9 mouse cellular contexts compared by ENCODE assay signal in genomic region chr17:28345882-28346281, GRCm38 (mm10). TPM values are rescaled to one million over a fixed set of nuclear protein-coding genes. Genes with fewer than 3 reads are reported as not detected.
DNase-seq lines count a peak whose midpoint lies in the region; ATAC-seq lines count a peak whose summit lies in the region.
"Had no signal": no experiment of that assay in that cellular context is flagged by ENCODE, and none has a peak within 500 bp of the region (broad histone marks: within the 10 kb centered on the region; RNA-seq: fewer than 3 reads in every experiment).

No protein-coding gene starts in this region.

- no peak for ATAC-seq in embryonic facial prominence, embryonic 11.5 days (replicated peaks; ENCODE audit: insufficient number of reproducible peaks, low FRiP score, low TSS enrichment, low read depth)
- ATAC-seq in heart, embryonic 15.5 days (replicated peaks; ENCODE audit: insufficient number of reproducible peaks, insufficient read depth, low FRiP score, low read depth) = no peak
- no peak for ATAC-seq in liver, embryonic 13.5 days (ENCODE audit: low read depth)
- ATAC-seq: Patski had no signal

- no peaks in the 10 kb centered on the region for H3K9me3 ChIP-seq in embryonic facial prominence, embryonic 11.5 days (replicated peaks; ENCODE audit: control insufficient read depth, low read length)
- no peaks in the 10 kb centered on the region for H3K9me3 ChIP-seq in heart, embryonic 15.5 days (replicated peaks)
- no peaks in the 10 kb centered on the region for H3K9me3 ChIP-seq in liver, embryonic 13.5 days (replicated peaks)

- H3K4me2 ChIP-seq in embryonic facial prominence, embryonic 11.5 days (ENCODE audit: low read depth, low read length) = peak overlapping the region; percentile 43
- peak overlapping the region; percentile 53 for H3K4me2 ChIP-seq in heart, embryonic 15.5 days
- 0 out of 2 replicates have a peak overlapping the region, but pooled peaks have one; percentile 0 for H3K4me2 ChIP-seq in liver, embryonic 13.5 days

- 5% methylated on average over 8 of the region's 10 CpGs for WGBS in embryonic facial prominence, embryonic 11.5 days
- 14% methylated on average over 10 of the region's 10 CpGs for WGBS in heart, embryonic 15.5 days
- WGBS in liver, embryonic 13.5 days (ENCODE audit: insufficient replicate concordance) = 15% methylated on average over 10 of the region's 10 CpGs

- intact Hi-C loops in gastrocnemius, postnatal 36 days (cut with DNase I) = no loop called here

- no peak overlapping the region for H3K4me3 ChIP-seq in embryonic facial prominence, embryonic 11.5 days (ENCODE audit: low read depth, low read length)
- H3K4me3 ChIP-seq in heart, embryonic 15.5 days = peak overlapping the region; percentile 22
- H3K4me3 ChIP-seq in liver, embryonic 13.5 days (replicated peaks) = no peak overlapping the region

- peak; percentile 86 for DNase-seq in kidney, postnatal 10 days
- no peak for DNase-seq in kidney, adult 18-20 months
- DNase-seq in embryonic facial prominence, embryonic 11.5 days (ENCODE audit: low spot score) = peak; percentile 70
- no peak for DNase-seq in liver, embryonic 13.5 days
- DNase-seq in frontal cortex, postnatal 10 days (ENCODE audit: low spot score in 2 of 2) = no peak
- no peak for DNase-seq in layer of hippocampus, adult 18-20 months (ENCODE audit: low spot score in 2 of 2)
- no peak for DNase-seq in gastrocnemius, postnatal 36 days

- peak overlapping the region; percentile 25; the same call in 1 of the 2 replicates for H3K9ac ChIP-seq in embryonic facial prominence, embryonic 11.5 days (replicated peaks; ENCODE audit: low read length)
- H3K9ac ChIP-seq in heart, embryonic 15.5 days = peak overlapping the region; percentile 43
- no peak overlapping the region for H3K9ac ChIP-seq in liver, embryonic 13.5 days

- no peaks in the 10 kb centered on the region for H3K27me3 ChIP-seq in embryonic facial prominence, embryonic 11.5 days (ENCODE audit: control insufficient read depth, insufficient read depth, low read length)
- no peaks in the 10 kb centered on the region for H3K27me3 ChIP-seq in heart, embryonic 15.5 days
- peaks cover 73% of the 10 kb centered on the region for H3K27me3 ChIP-seq in liver, embryonic 13.5 days
- H3K27me3 ChIP-seq: Patski had no signal

- H3K4me1 ChIP-seq in embryonic facial prominence, embryonic 11.5 days (ENCODE audit: control insufficient read depth, insufficient read depth, low read length) = peaks cover 30% of the 10 kb centered on the region
- H3K4me1 ChIP-seq in heart, embryonic 15.5 days (replicated peaks) = peaks cover 71% of the 10 kb centered on the region
- H3K4me1 ChIP-seq in liver, embryonic 13.5 days (replicated peaks) = peaks cover 73% of the 10 kb centered on the region

- H3K27ac ChIP-seq in embryonic facial prominence, embryonic 11.5 days (replicated peaks; ENCODE audit: low read depth, low read length) = peak overlapping the region; percentile 70
- peak overlapping the region; percentile 80 for H3K27ac ChIP-seq in heart, embryonic 15.5 days
- no peak overlapping the region for H3K27ac ChIP-seq in liver, embryonic 13.5 days

- H3K36me3 ChIP-seq in embryonic facial prominence, embryonic 11.5 days (replicated peaks; ENCODE audit: control insufficient read depth, insufficient read depth, low read depth, low read length) = no peaks in the 10 kb centered on the region
- no peaks in the 10 kb centered on the region for H3K36me3 ChIP-seq in heart, embryonic 15.5 days
- H3K36me3 ChIP-seq in liver, embryonic 13.5 days = no peaks in the 10 kb centered on the region

RNA-seq across cellular contexts. Expression of gene Tead3, which starts 4.7 kb away (rescaled TPM):
- 8.6 and 9.0 TPM in 2 replicates for polyA plus RNA-seq in embryonic facial prominence, embryonic 11.5 days (2014; fragmentation: Nextera tagmentation; extraction: Ambion mirVana)
- polyA plus RNA-seq in heart, embryonic 15.5 days (2015; fragmentation: Nextera tagmentation; extraction: Ambion mirVana) = 5.3 and 6.6 TPM in 2 replicates
- 0.76 and 0.96 TPM in 2 replicates for polyA plus RNA-seq in liver, embryonic 13.5 days (2015; fragmentation: Nextera tagmentation; extraction: Ambion mirVana)
- 1 to 10 TPM; 2.0 to 2.4 TPM for total RNA-seq in layer of hippocampus, adult 18-20 months (2021)
- total RNA-seq in gastrocnemius, postnatal 36 days (2021) = 1 to 10 TPM; 5.7 to 8.1 TPM

RNA-seq across cellular contexts. Expression of gene Rpl10a, which starts 17.6 kb away (rescaled TPM):
- 562 and 613 TPM in 2 replicates for polyA plus RNA-seq in embryonic facial prominence, embryonic 11.5 days (2014; fragmentation: Nextera tagmentation; extraction: Ambion mirVana)
- polyA plus RNA-seq in heart, embryonic 15.5 days (2015; fragmentation: Nextera tagmentation; extraction: Ambion mirVana) = 305 and 312 TPM in 2 replicates
- polyA plus RNA-seq in liver, embryonic 13.5 days (2015; fragmentation: Nextera tagmentation; extraction: Ambion mirVana) = 372 and 464 TPM in 2 replicates
- total RNA-seq in layer of hippocampus, adult 18-20 months (2021) = 100 to 1,000 TPM; 356 to 365 TPM
- total RNA-seq in gastrocnemius, postnatal 36 days (2021) = 100 to 1,000 TPM; 327 to 414 TPM

RNA-seq across cellular contexts. Expression of gene Tulp1, which starts 19.1 kb away (rescaled TPM):
- polyA plus RNA-seq in embryonic facial prominence, embryonic 11.5 days (2014; fragmentation: Nextera tagmentation; extraction: Ambion mirVana) = 3.4 and 3.6 TPM in 2 replicates
- polyA plus RNA-seq in heart, embryonic 15.5 days (2015; fragmentation: Nextera tagmentation; extraction: Ambion mirVana) = 2.6 and 4.3 TPM in 2 replicates
- 0.52 and 1.3 TPM in 2 replicates for polyA plus RNA-seq in liver, embryonic 13.5 days (2015; fragmentation: Nextera tagmentation; extraction: Ambion mirVana)
- not detected for total RNA-seq in layer of hippocampus, adult 18-20 months (2021)
- total RNA-seq in gastrocnemius, postnatal 36 days (2021) = not detected
- polyA plus RNA-seq: Patski had no signal

RNA-seq across cellular contexts. Expression of gene Fance, which starts 32.6 kb away (rescaled TPM):
- 18.8 and 21.2 TPM in 2 replicates for polyA plus RNA-seq in embryonic facial prominence, embryonic 11.5 days (2014; fragmentation: Nextera tagmentation; extraction: Ambion mirVana)
- polyA plus RNA-seq in heart, embryonic 15.5 days (2015; fragmentation: Nextera tagmentation; extraction: Ambion mirVana) = 18.8 and 25.3 TPM in 2 replicates
- polyA plus RNA-seq in liver, embryonic 13.5 days (2015; fragmentation: Nextera tagmentation; extraction: Ambion mirVana) = 11.3 and 13.5 TPM in 2 replicates
- total RNA-seq in layer of hippocampus, adult 18-20 months (2021) = 10 to 100 TPM; 22.8 to 26.0 TPM
- total RNA-seq in gastrocnemius, postnatal 36 days (2021) = 10 to 100 TPM in 1 of 2 experiments, 1 to 10 TPM in 1; 7.0 to 10.3 TPM

Comparison
In these comparisons a context has a peak if more than half of its experiments do, and no peak if none do; other contexts are left out.
1. DNase-seq: peak in kidney, postnatal 10 days (single experiment) and embryonic facial prominence, embryonic 11.5 days (single experiment); none in kidney, adult 18-20 months (single experiment), liver, embryonic 13.5 days (single experiment), frontal cortex, postnatal 10 days (0 of 2), layer of hippocampus, adult 18-20 months (0 of 2) and gastrocnemius, postnatal 36 days (0 of 2).
2. H3K4me2 ChIP-seq: peak in every context shown above with its lines; median percentile 53 in heart, embryonic 15.5 days; 43 in embryonic facial prominence, embryonic 11.5 days; 0 in liver, embryonic 13.5 days.